Mouse (Mus musculus): ENCODE results near the gene Col1a2. TPM values are rescaled to one million over a fixed set of nuclear protein-coding genes. Genes with fewer than 3 reads are reported as not detected.

The Col1a2 gene
- total RNA-seq (2014; rRNA removed) (104 and 127 TPM in 2 replicates), polyA plus RNA-seq (2015; fragmentation: Nextera tagmentation; extraction: Ambion mirVana) (66.9 and 83.8 TPM in 2 replicates)

DNA sequence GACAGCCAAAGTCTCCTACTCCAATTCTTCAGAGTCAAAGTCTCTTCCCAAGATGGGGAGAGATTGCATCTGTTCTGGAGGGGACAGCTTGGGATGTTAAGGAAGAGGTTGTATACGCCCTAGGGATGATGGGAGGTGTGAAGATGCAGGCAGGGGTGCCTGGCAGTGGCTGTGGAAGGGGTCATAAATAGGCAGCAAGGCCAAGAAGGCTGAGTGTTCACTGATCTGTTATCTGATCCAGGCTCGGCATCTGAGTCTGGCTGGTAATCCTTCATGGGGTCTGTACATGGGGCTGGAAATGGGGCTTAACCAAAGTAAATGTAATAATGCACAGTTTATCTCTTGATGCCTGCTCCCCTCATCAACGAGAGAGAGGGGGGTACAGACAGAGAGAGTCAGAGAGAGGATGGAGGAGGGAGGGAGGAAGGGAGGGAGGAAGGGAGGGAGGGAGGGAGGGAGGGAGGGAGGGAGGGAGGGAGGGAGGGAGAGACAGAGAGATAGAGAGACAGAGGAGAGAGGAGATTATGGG, at the start of gene Col1a2:
Gene Col1a2 (plus strand): TSS at position 212 of the 529 bp plus-strand sequence.
- no peak within 1 kb of the TSS; the same call in 1 of the 2 replicates for H3K9ac ChIP-seq (replicated peaks; ENCODE audit: low read length)

GRCm38 (mm10) chr6:4455518-4455917, 49.1 kb upstream of the Col1a2 start:
- Histone ChIP-seq H3K4me1 (ENCODE audit: insufficient read depth, low read length) (no peaks in the 10 kb centered on the region), H3K9ac (replicated peaks; ENCODE audit: low read length) (no peak overlapping the region), H3K4me3 (ENCODE audit: low read length) (no peak overlapping the region), H3K27ac (no peak overlapping the region), H3K4me2 (ENCODE audit: low read depth, low read length) (no peak overlapping the region), H3K36me3 (ENCODE audit: insufficient read depth, low read length) (no peaks in the 10 kb centered on the region), H3K9me3 (ENCODE audit: low read length) (no peaks in the 10 kb centered on the region), H3K27me3 (ENCODE audit: insufficient read depth, low read length) (no peaks in the 10 kb centered on the region)
- WGBS = 59% methylated on average over 5 of the region's 5 CpGs
- DNase-seq (ENCODE audit: low spot score) (no peak), ATAC-seq (no peak)
- no peak for TF ChIP-seq CTCF (IDR thresholded peaks at IDR 0.05; ENCODE audit: low read depth)

More for the DNA sequence above, at the start of gene Col1a2:
- WGBS = 43% methylated on average over 2 of the region's 3 CpGs
- no peak within 1 kb of the TSS for H3K27ac ChIP-seq
- H3K4me1 ChIP-seq (ENCODE audit: insufficient read depth, low read length) = peaks cover 4% of the 10 kb centered on the region
- DNase-seq (ENCODE audit: low spot score) (no peak), ATAC-seq (0 out of 2 replicates have a peak, but pooled peaks have one; percentile 32)
- H3K4me3 ChIP-seq (ENCODE audit: low read length) = peak within 1 kb of the TSS; percentile 36
- TF ChIP-seq CTCF (IDR thresholded peaks at IDR 0.05; ENCODE audit: low read depth) = no peak
- H3K9me3 ChIP-seq (ENCODE audit: low read length) = no peaks in the 10 kb centered on the region
- peaks cover 4% of the 10 kb centered on the region; the same call in 1 of the 2 replicates for H3K27me3 ChIP-seq (ENCODE audit: insufficient read depth, low read length)
- peak within 1 kb of the TSS; percentile 81 for H3K4me2 ChIP-seq (ENCODE audit: low read depth, low read length)
- H3K36me3 ChIP-seq (ENCODE audit: insufficient read depth, low read length) = no peaks in the 10 kb centered on the region

DNA sequence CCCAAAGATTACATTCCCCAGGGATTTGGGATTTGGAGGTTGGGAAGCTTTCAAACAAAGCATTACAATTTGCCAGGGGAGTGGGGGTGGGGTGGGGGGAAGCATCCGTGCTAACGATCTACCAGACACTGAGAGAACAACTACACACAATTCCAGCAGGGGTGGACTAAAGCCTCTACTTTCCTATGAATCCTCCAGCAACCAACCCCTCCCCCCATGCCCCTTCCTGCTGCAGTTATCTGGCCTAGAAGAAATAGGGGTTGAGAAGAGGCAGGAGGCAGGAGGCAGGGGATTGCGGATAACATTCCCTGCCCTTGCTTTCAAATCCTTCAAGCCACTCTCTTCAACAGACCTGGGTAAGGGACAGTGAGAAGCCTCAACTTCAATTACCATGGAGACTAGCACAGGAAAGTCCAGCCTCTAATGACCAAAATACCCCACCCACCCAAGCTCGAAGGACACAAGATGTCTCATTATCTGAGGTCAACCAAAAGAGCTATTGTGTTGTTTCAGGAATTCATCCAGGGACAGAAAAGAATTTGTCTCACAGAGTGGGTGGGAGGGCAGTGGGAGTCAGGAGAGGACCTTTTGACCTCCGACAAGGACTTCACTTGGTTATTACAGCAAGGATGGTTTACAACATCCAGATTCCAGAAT, 48.5 kb upstream of the Col1a2 start:
- DNase-seq (ENCODE audit: low spot score) (no peak), ATAC-seq (no peak)
- no peak overlapping the region for H3K4me3 ChIP-seq (ENCODE audit: low read length)
- 28% methylated on average over 5 of the region's 5 CpGs for WGBS
- no peaks in the 10 kb centered on the region for H3K27me3 ChIP-seq (ENCODE audit: insufficient read depth, low read length)
- H3K9ac ChIP-seq (replicated peaks; ENCODE audit: low read length) = no peak overlapping the region
- no peak overlapping the region for H3K27ac ChIP-seq
- H3K36me3 ChIP-seq (ENCODE audit: insufficient read depth, low read length) = no peaks in the 10 kb centered on the region
- no peaks in the 10 kb centered on the region for H3K4me1 ChIP-seq (ENCODE audit: insufficient read depth, low read length)
- no peak overlapping the region for H3K4me2 ChIP-seq (ENCODE audit: low read depth, low read length)
- TF ChIP-seq CTCF (IDR thresholded peaks at IDR 0.05; ENCODE audit: low read depth) = no peak
- H3K9me3 ChIP-seq (ENCODE audit: low read length) = no peaks in the 10 kb centered on the region

DNA sequence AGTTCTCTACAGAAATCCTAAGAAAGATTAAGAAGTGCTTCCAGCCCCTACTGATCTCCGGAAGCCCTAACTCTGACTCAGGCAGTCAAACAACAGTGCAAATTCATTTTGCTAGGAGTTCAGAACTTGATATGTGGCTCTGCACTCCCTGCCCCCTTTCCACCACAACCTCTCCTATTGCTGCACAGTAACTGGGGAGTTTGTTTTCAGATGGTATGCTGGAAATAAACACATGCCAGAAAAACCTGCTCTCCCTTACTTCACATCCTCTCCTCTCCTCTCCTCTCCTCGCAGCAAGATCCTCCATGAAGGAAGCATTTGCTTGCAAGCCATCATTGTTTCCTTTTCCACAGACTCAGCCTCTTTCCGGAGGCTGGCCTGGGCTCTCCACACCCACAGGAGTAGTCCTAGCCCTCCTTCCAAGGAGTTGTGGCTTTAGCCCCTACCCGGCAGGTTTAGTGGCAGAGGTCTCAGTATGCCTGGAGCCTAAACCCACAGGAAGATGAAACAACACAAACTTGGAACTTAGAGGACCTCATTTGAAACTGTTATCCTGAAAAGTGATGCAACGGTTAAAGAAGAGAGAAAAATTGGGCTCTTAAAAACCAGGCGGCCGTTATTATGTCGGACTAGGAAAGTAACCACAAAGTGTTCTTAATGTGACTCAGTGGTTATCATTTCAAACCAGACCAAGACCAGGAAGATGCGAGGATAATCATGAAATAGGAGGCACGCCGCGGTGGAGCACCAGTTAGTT, 47.7 kb upstream of the Col1a2 start:
- Histone ChIP-seq H3K36me3 (ENCODE audit: insufficient read depth, low read length) (no peaks in the 10 kb centered on the region), H3K27ac (no peak overlapping the region), H3K9me3 (ENCODE audit: low read length) (no peaks in the 10 kb centered on the region), H3K4me3 (ENCODE audit: low read length) (no peak overlapping the region), H3K4me1 (ENCODE audit: insufficient read depth, low read length) (no peaks in the 10 kb centered on the region), H3K27me3 (ENCODE audit: insufficient read depth, low read length) (no peaks in the 10 kb centered on the region), H3K9ac (replicated peaks; ENCODE audit: low read length) (no peak overlapping the region), H3K4me2 (ENCODE audit: low read depth, low read length) (no peak overlapping the region)
- WGBS = 76% methylated on average over 12 of the region's 12 CpGs
- no peak for TF ChIP-seq CTCF (IDR thresholded peaks at IDR 0.05; ENCODE audit: low read depth)
- DNase-seq (ENCODE audit: low spot score) (no peak), ATAC-seq (no peak)

GRCm38 (mm10) chr6:4457555-4457996, 47.0 kb upstream of the Col1a2 start:
- H3K4me1 ChIP-seq (ENCODE audit: insufficient read depth, low read length) = no peaks in the 10 kb centered on the region
- H3K9ac ChIP-seq (replicated peaks; ENCODE audit: low read length) = no peak overlapping the region
- no peak for ATAC-seq
- H3K9me3 ChIP-seq (ENCODE audit: low read length) = no peaks in the 10 kb centered on the region
- 34% methylated on average over 6 of the region's 6 CpGs for WGBS
- no peak overlapping the region for H3K27ac ChIP-seq
- H3K4me2 ChIP-seq (ENCODE audit: low read depth, low read length) = no peak overlapping the region
- no peak for DNase-seq (ENCODE audit: low spot score)
- no peaks in the 10 kb centered on the region for H3K27me3 ChIP-seq (ENCODE audit: insufficient read depth, low read length)
- H3K36me3 ChIP-seq (ENCODE audit: insufficient read depth, low read length) = no peaks in the 10 kb centered on the region
- TF ChIP-seq CTCF (IDR thresholded peaks at IDR 0.05; ENCODE audit: low read depth) = no peak
- H3K4me3 ChIP-seq (ENCODE audit: low read length) = no peak overlapping the region

GRCm38 (mm10) chr6:4465320-4465719, 39.3 kb upstream of the Col1a2 start:
- Histone ChIP-seq H3K4me1 (ENCODE audit: insufficient read depth, low read length) (no peaks in the 10 kb centered on the region), H3K27ac (no peak overlapping the region), H3K27me3 (ENCODE audit: insufficient read depth, low read length) (no peaks in the 10 kb centered on the region), H3K4me2 (ENCODE audit: low read depth, low read length) (no peak overlapping the region), H3K9ac (replicated peaks; ENCODE audit: low read length) (no peak overlapping the region), H3K9me3 (ENCODE audit: low read length) (0 out of 2 replicates have a peak, but pooled peaks cover 2% of the 10 kb centered on the region), H3K4me3 (ENCODE audit: low read length) (no peak overlapping the region), H3K36me3 (ENCODE audit: insufficient read depth, low read length) (no peaks in the 10 kb centered on the region)
- DNase-seq (ENCODE audit: low spot score) (no peak), ATAC-seq (no peak)
- TF ChIP-seq CTCF (IDR thresholded peaks at IDR 0.05; ENCODE audit: low read depth) = no peak
- 42% methylated on average over 3 of the region's 3 CpGs for WGBS

Measured in hindbrain, postnatal 0 days (tissue).